Mouse (Mus musculus) cortical plate, adult 2 months (tissue): Measurements from ENCODE around the gene Cdk4. TPM values are rescaled to one million over a fixed set of nuclear protein-coding genes. Genes with fewer than 3 reads are reported as not detected.

Experiments
- H3K27ac ChIP-seq: fragments of 200-500 bp; 2 replicates; pipeline ENCODE4 v1.5.1; 2012; ENCODE audit warnings: low read length, control low read depth, inconsistent platforms; ENCODE audit not compliant: insufficient read depth
- H3K4me1 ChIP-seq: fragments of 200-500 bp; 2 replicates; pipeline ENCODE4 v1.6.1; 2011; ENCODE audit warnings: low read length; ENCODE audit not compliant: control insufficient read depth, insufficient read depth
- H3K4me3 ChIP-seq: fragments of 200-500 bp; 2 replicates; pipeline ENCODE4 v1.5.1; 2011; ENCODE audit warnings: mild to moderate bottlenecking, low read length, control low read depth; ENCODE audit not compliant: insufficient read depth
- CTCF ChIP-seq: fragments of 200-500 bp; IDR thresholded peaks from 2 replicates; pipeline ENCODE4 v1.5.1; 2011; ENCODE audit warnings: mild to moderate bottlenecking, control low read depth, low read length; ENCODE audit not compliant: insufficient read depth; ENCODE audit errors: extremely low read depth
- POLR2A ChIP-seq: fragments of 200-500 bp; IDR thresholded peaks from 2 replicates; pipeline ENCODE4 v1.6.1; 2011; ENCODE audit warnings: mild to moderate bottlenecking, low read length, control low read depth; ENCODE audit not compliant: insufficient read depth; ENCODE audit errors: extremely low read depth
- polyA plus RNA-seq: library from polyadenylated mRNA; depleted of rRNA; stranded (reverse); fragments of >200 nt; gene quantifications from 2 replicates; pipeline ENCODE4 v1.2.3, GENCODE M21; 2012

The Cdk4 gene
- polyA plus RNA-seq, 1 experiment, result 134 TPM

DNA sequence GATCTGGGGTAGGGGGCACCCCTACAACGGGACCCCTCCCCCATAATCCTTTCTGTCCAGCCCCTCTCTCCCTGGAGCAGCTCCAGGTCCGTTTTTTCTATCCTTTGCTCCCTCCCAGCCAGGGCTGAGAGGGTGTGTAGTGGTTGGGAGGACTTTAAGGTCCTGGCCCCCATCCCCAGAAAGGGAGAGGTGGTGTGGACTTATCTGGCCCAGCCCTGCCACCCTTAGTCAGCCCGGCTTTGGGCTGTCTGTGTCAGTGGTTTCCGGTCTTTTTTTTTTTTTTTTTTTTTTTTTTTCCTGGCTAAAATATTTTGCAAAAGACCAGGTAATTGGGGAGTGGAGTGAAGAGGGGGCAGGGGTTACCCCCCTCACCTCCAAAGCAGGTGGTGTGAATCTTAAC is 29.4 kb downstream of the Cdk4 start:
- Histone ChIP-seq H3K4me3 (no peak overlapping the region), H3K27ac (no peak overlapping the region), H3K4me1 (peaks cover 13% of the 10 kb centered on the region)
- TF ChIP-seq CTCF, result no peak
- TF ChIP-seq POLR2A, result no peak

DNA sequence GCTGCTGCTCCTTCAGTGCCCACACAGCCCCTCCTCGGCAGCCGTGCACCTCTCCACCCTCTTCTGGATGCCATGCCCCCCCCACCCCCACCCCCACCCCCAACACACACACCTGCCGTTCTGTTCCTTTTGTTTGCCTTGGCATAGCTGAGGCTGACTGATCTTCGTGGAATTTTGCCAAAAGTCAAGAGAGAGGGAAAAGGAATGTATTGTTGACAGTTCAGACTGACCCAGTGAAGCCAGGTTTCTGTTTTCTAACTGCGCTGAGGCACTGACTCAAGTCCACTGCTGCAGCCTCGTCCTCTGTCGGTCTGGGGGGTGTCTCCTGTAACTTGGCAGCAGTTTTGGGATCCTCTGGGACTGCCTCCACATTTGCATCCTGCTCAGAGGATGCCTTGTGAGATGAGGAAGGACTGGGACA is 31.1 kb downstream of the Cdk4 start:
- TF ChIP-seq POLR2A (peak; percentile 41; the same call in 1 of the 2 replicates), CTCF (no peak)
- Histone ChIP-seq H3K27ac (no peak overlapping the region), H3K4me3 (no peak overlapping the region), H3K4me1 (peaks cover 13% of the 10 kb centered on the region)

- peaks cover 5% of the 10 kb centered on the region; the same call in 1 of the 2 replicates for H3K4me1 ChIP-seq
These were observed 35.2 kb downstream of the Cdk4 start for GRCm38 (mm10) chr10:127098514-127098913.

DNA sequence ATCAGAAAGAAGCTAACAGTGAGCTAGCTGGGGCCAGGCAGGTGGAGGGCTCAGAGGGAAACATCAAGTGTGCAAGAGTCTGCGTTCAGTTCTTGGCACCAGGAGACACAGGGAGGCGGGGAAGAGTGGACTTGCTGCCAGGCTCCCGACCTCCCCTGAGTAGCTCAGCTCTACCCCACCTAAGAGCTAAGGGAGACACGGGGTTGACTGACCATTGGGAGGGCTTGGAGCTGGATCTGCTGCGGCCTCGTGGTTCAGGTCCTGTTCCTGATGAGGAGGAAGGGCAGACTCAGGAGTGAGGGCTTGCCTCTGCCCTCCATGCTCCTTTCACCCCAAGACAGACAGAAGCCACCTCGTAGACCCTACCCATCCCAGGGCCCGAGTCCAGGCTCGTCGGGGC is 35.9 kb downstream of the Cdk4 start:
- no peak overlapping the region for H3K27ac ChIP-seq
- peaks cover 3% of the 10 kb centered on the region; the same call in 1 of the 2 replicates for H3K4me1 ChIP-seq
- no peak overlapping the region for H3K4me3 ChIP-seq
- no peak for TF ChIP-seq POLR2A
- no peak for TF ChIP-seq CTCF

More at GRCm38 (mm10) chr10:127098514-127098913, 35.2 kb downstream of the Cdk4 start:
- TF ChIP-seq CTCF, result no peak
- H3K27ac ChIP-seq, result no peak overlapping the region
- no peak overlapping the region for H3K4me3 ChIP-seq

GRCm38 (mm10) chr10:127099868-127100267 is 36.5 kb downstream of the Cdk4 start:
- no peak overlapping the region for H3K4me3 ChIP-seq
- H3K4me1 ChIP-seq, result no peaks in the 10 kb centered on the region
- no peak overlapping the region for H3K27ac ChIP-seq
- TF ChIP-seq POLR2A (no peak), CTCF (no peak)

DNA sequence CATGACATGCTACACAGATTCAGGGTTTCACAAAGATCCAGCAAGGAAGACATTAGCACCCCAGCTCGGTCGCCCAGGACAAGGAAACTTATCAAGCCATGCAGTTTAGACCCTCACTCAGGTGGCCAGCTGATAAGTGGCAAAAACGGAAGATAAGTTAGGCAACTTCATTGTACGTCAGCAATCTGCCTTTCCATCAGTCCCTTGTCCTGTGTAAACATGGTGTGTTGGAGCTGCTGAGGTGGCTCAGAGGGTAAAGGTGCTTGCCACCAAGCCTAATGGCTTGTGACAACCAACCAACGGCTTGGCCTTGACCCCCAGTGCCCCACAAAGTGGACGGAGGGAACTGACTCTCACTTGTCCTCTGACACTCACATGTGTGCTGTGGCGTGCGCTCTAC is 37.1 kb downstream of the Cdk4 start:
- H3K4me1 ChIP-seq, result no peaks in the 10 kb centered on the region
- no peak overlapping the region for H3K4me3 ChIP-seq
- no peak overlapping the region for H3K27ac ChIP-seq
- TF ChIP-seq POLR2A (no peak), CTCF (no peak)

DNA sequence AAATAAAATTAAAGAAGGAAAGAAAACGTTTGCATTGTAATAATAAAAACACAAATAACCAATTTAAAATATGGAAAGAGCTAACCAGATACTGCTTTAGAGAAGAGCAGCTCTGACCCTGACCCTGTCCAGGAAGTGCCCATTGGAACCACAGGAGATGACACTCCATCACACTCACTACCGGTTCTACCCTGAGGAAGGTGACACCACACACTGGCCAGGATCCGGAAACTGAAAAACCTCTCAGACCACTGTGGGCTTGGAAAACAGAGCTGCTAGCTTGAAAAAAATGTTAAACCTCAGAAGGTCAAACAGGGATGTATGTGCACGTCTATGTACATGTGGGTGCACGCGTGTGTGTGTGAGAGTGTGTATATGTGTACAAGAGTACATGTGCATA is 37.8 kb downstream of the Cdk4 start:
- Histone ChIP-seq H3K4me1 (no peaks in the 10 kb centered on the region), H3K27ac (no peak overlapping the region), H3K4me3 (no peak overlapping the region)
- TF ChIP-seq CTCF (no peak), POLR2A (no peak)

- Histone ChIP-seq H3K4me3 (no peak overlapping the region), H3K4me1 (no peaks in the 10 kb centered on the region), H3K27ac (no peak overlapping the region)
- TF ChIP-seq CTCF (no peak), POLR2A (no peak)
These were observed 40.3 kb downstream of the Cdk4 start for GRCm38 (mm10) chr10:127103631-127104030.

- TF ChIP-seq CTCF (no peak), POLR2A (no peak)
- no peaks in the 10 kb centered on the region for H3K4me1 ChIP-seq
- H3K27ac ChIP-seq, result no peak overlapping the region
- no peak overlapping the region for H3K4me3 ChIP-seq
These were observed 44.4 kb downstream of the Cdk4 start for GRCm38 (mm10) chr10:127107563-127108261.

GRCm38 (mm10) chr10:127108262-127108583 is 44.9 kb downstream of the Cdk4 start:
- no peak overlapping the region for H3K27ac ChIP-seq
- TF ChIP-seq CTCF (no peak), POLR2A (no peak)
- no peaks in the 10 kb centered on the region for H3K4me1 ChIP-seq
- H3K4me3 ChIP-seq, result no peak overlapping the region
